Mouse (Mus musculus) adrenal gland, postnatal 10 days (tissue): ENCODE measurements at regions not wholly inside any gene's neighbourhood (a gene's known extent, or its start where the extent isn't known, plus 50 kb on each side); places are given as distances from the start of the nearest gene placed in this dataset.

Experiments
- DNase-seq: peaks from one replicate; pipeline ENCODE4 v3.0.0; 2021; ENCODE audit warnings: mixed read lengths

- no peak for DNase-seq
Observed at GRCm38 (mm10) chr5:128482617-128483440, 50.0 kb upstream of the Tmem132d start.
